Mouse (Mus musculus) gastrocnemius, postnatal 14 days (tissue): Measurements from ENCODE around the gene Tex21. TPM values are rescaled to one million over a fixed set of nuclear protein-coding genes. Genes with fewer than 3 reads are reported as not detected.
A peak's percentile ranks its signal among the peaks of the same experiment; 100 is the strongest.
"Not testable (repeated sequence)": the region's sequence is repeated elsewhere in the genome, so short reads cannot be mapped to it uniquely, and the experiment has no call there.

ENCODE experiments used
- DNase-seq: peaks from one replicate; pipeline ENCODE4 v3.0.0; 2021; ENCODE audit warnings: mixed read lengths
- intact Hi-C: fragments of 180-260 bp; cut with DNase I; formaldehyde crosslinking; loops from one replicate; pipeline ENCODE4 v1.15.1; 2025; ENCODE audit warnings: low total_unique reads
- total RNA-seq, 2 experiments: library from RNA; stranded (reverse); gene quantifications; 2 replicates each; pipeline ENCODE4 v1.2.3; 2021

The Tex21 gene
- total RNA-seq, 2 experiments from 2014 or later, result not detected

DNA sequence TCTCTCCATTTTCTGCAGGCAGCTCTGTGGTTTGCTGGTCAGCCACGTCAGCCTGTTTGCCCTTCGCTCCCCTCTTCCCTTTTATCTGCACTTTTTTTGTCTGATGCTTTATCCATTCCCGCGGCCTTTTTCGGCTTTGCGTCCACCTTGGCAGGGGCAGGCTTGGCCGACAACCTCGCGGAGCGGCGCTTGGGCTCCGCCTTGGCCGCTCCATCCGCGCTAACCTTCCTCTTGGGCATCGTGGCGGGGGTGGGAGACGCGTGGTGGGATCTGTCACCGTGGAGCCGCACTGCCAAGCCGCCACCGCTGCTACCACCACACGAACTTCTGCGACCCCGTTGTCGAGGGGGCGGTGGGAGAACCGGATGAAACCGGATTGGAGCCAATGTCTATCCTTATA is 94.2 kb downstream of the Tex21 start:
- DNase-seq, result peak; percentile 10
- intact Hi-C loops, result not testable (repeated sequence)

Other genes with a start within 250 kb of the Tex21 start
- gene Esr2, start 69.5 kb downstream of the Tex21 start, total RNA-seq, result not detected
- gene Mthfd1, start 8.6 kb upstream of the Tex21 start, total RNA-seq, result 10 to 100 TPM; 31.4 to 40.6 TPM
- gene Akap5, start 78.1 kb upstream of the Tex21 start, total RNA-seq, result 1 to 10 TPM; 1.0 to 1.5 TPM
- 1 to 10 TPM; 7.8 to 8.7 TPM for gene Zbtb25, start 122.9 kb upstream of the Tex21 start, total RNA-seq
- gene Zbtb1, start 123.5 kb upstream of the Tex21 start, total RNA-seq, result 1 to 10 TPM; 4.3 to 4.4 TPM
- 10 to 100 TPM in 1 of 2 experiments, 1 to 10 TPM in 1; 8.7 to 12.7 TPM for gene Hspa2, start 157.4 kb upstream of the Tex21 start, total RNA-seq
- under 1 TPM; 0.31 to 0.51 TPM for gene Ppp1r36, start 170.8 kb upstream of the Tex21 start, total RNA-seq